Mouse (Mus musculus) embryonic stem cell, embryonic (primary cell): ENCODE data around the gene Klhl9.

Experiments
- CTCF ChIA-PET, 4 experiments: fragments of 300-600 bp in 2 of 4; fragments of 350-600 bp in 2 of 4; sonication (Branson Sonifier 250); formaldehyde crosslinking; loops; one replicate each; lab custom pipeline; 2022; ENCODE audit warnings: inconsistent platforms in 2 of 4; lab: Charles Lee
- POLR2A ChIA-PET, 4 experiments: fragments of 300-600 bp in 2 of 4; fragments of 350-600 bp in 2 of 4; sonication (Branson Sonifier 250); formaldehyde crosslinking; loops; one replicate each; lab custom pipeline; 2022; ENCODE audit warnings: antibody characterized with exemption in 4 of 4, inconsistent platforms in 1 of 4; lab: Charles Lee

Gene Klhl9

DNA sequence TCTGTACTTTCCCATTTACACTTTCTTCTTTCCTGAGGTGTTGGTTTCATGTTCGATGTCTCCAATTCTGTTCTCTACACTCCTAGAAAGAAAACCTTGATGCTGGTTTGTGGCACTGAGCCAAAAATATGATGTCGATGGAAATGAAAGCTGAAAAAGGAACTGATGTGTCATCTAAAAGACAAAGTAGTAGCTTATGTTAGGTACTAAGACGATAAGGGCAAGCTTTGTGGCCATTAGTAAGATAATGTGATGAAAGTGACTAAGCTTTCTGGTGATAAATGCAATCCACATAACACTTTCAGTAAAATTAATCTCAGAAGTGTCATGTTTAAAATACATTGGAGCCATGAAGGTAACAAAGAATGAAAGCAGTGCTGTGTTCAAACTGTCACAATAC lies 40.9 kb downstream of the Klhl9 start:
- ChIA-PET CTCF (interaction anchor here in 1 of 4 experiments (0.6 kb wide), 1 partner anchor 1141 kb away, joined by 3 read pairs; no protein-coding TSS in a partner anchor), POLR2A (no interaction called here)

DNA sequence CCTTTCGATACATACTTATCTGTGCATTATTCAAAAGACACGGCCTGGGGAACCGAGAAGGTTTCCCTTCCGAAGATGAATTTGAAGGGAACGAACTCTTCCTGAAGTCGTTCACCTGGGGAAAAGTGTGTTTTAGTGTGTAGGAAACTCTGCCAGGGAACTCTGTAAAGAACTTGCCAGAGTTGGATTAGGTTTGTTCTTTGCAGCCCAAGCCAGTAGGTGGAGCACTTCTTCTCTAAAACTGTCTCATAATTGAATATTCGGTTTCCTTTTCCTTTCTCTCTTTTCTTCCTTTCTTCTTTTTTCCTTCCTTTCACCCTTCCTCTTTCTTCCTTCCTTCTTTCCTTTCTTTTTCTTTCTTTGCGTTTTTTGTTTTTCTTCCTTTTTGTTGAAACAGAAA lies 41.9 kb downstream of the Klhl9 start:
- POLR2A ChIA-PET = no interaction called here
- CTCF ChIA-PET = interaction anchor here in 1 of 4 experiments (0.9 kb wide), 1 partner anchor 159 kb away, joined by 5 read pairs; no protein-coding TSS in a partner anchor

DNA sequence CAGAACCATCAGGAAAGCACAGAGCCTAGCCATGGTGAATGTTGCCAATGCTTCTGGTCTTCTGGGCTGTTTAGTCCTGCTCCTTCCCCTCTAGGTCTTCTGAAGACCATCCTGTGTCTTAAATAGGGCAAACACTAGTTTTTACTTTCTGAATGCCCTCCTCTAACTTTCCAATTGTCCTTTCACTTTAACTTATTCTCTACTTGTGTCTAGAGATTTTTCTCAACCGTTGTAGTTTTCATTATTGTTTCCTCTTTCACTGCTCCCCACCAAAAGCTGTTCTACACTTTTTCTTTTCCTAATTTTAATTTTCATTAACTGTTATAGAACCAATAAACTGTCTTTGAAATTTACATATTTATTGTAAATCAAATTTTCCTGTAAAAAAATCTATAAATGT lies 45.4 kb downstream of the Klhl9 start, which contains the start of gene Ifna16:
Gene Ifna16, minus strand, starts transcription at position 101 of the 400 bp plus-strand sequence.
- CTCF ChIA-PET = no interaction called here

More for the DNA sequence above, 45.4 kb downstream of the Klhl9 start, which contains the start of gene Ifna16:
- POLR2A ChIA-PET = no interaction called here
